Mouse (Mus musculus) erythroblast, embryonic 14.5 days (primary cell): ENCODE data around the gene Tchp.

ENCODE experiments used
- GATA1 ChIP-seq: IDR thresholded peaks from 2 replicates; pipeline ENCODE4 v1.6.1; 2012; ENCODE audit warnings: low read length, inconsistent platforms, mixed read lengths
- TAL1 ChIP-seq: IDR thresholded peaks from 3 replicates; pipeline ENCODE4 v1.6.1; 2012; ENCODE audit warnings: low read length, inconsistent platforms, mixed read lengths

- TF ChIP-seq GATA1 (no peak), TAL1 (no peak)
Measured at GRCm38 (mm10) chr5:114680676-114681285, 26.8 kb upstream of the Tchp start.
